Mouse (Mus musculus) B cell, adult (primary cell): ENCODE data around the gene Ano4. TPM values are rescaled to one million over a fixed set of nuclear protein-coding genes. Genes with fewer than 3 reads are reported as not detected.

Experiments
- total RNA-seq: library from RNA; stranded (reverse); gene quantifications from 4 replicates; pipeline ENCODE4 v1.2.4, GENCODE M21; 2023; ENCODE audit not compliant: inconsistent age

Ano4 gene
- not detected in 4 replicates for total RNA-seq

GRCm38 (mm10) chr10:89344491-89345195, at the start of gene Ano4:
Gene Ano4, minus strand, starts transcription at chr10:89344762.

Other genes with a start within 250 kb of the Ano4 start
- gene Gas2l3, start 99.2 kb upstream of the Ano4 start, total RNA-seq = 0.36 to 4.4 TPM (median 0.96 TPM) in 4 replicates
- not detected in 4 replicates for gene Nr1h4, start 188.8 kb upstream of the Ano4 start, total RNA-seq